Mouse (Mus musculus) midbrain, embryonic 14.5 days (tissue): ENCODE results near the gene Gm49325. TPM values are rescaled to one million over a fixed set of nuclear protein-coding genes. Genes with fewer than 3 reads are reported as not detected.

ENCODE experiments used
- ATAC-seq: fragments of 200-750 bp; cut with Nextera tagmentation; 2 replicates; pipeline ENCODE4 v1.8.0; 2017; ENCODE audit warnings: moderate number of reproducible peaks, moderate library complexity; ENCODE audit not compliant: low FRiP score, low TSS enrichment
- DNase-seq: peaks from one replicate; pipeline ENCODE4 v3.0.0-alpha.2; 2015
- H3K27ac ChIP-seq: fragments of 300-500 bp; sonication (generic); replicated peaks from 2 replicates; pipeline ENCODE4 v1.5.1; 2014; ENCODE audit warnings: mild to moderate bottlenecking, low read depth, low read length, moderate library complexity
- H3K27me3 ChIP-seq: fragments of 300-500 bp; sonication (generic); 2 replicates; pipeline ENCODE4 v1.6.1; 2014; ENCODE audit warnings: low read length, control low read depth, mixed read lengths; ENCODE audit not compliant: control insufficient read depth, insufficient read depth
- H3K36me3 ChIP-seq: fragments of 300-500 bp; sonication (generic); 2 replicates; pipeline ENCODE4 v1.6.1; 2014; ENCODE audit warnings: low read length, control low read depth; ENCODE audit not compliant: control insufficient read depth, insufficient read depth
- H3K4me1 ChIP-seq: fragments of 300-500 bp; sonication (generic); 2 replicates; pipeline ENCODE4 v1.6.1; 2014; ENCODE audit warnings: mild to moderate bottlenecking, antibody characterized with exemption, low read length, control low read depth; ENCODE audit not compliant: control insufficient read depth, insufficient read depth
- H3K4me2 ChIP-seq: fragments of 300-500 bp; sonication (generic); 2 replicates; pipeline ENCODE4 v1.6.1; 2014; ENCODE audit warnings: mild to moderate bottlenecking, low read length, moderate library complexity
- H3K4me3 ChIP-seq: fragments of 300-500 bp; sonication (generic); replicated peaks from 2 replicates; pipeline ENCODE4 v1.5.1; 2014; ENCODE audit warnings: low read depth, low read length
- H3K9ac ChIP-seq: fragments of 300-500 bp; sonication (generic); replicated peaks from 2 replicates; pipeline ENCODE4 v1.6.1; 2014; ENCODE audit warnings: mild to moderate bottlenecking, low read length, moderate library complexity
- H3K9me3 ChIP-seq: fragments of 300-500 bp; sonication (generic); 2 replicates; pipeline ENCODE4 v1.6.1; 2016; ENCODE audit warnings: low read length, control low read depth, mixed read lengths; ENCODE audit not compliant: control insufficient read depth
- WGBS: fragments of 180-500 bp; shearing (Covaris S2); extraction: QIAGEN DNeasy Blood & Tissue Kit; methylation state at CpG from one replicate; pipeline ENCODE4 v1.1.7; 2014; 5-methylcytosine and 5-hydroxymethylcytosine counted together
- polyA plus RNA-seq: library from polyadenylated mRNA; unstranded; fragments of >200 nt; fragmentation: Nextera tagmentation; extraction: Ambion mirVana; gene quantifications from 2 replicates; pipeline ENCODE4 v1.2.1, GENCODE M21; 2014

Gene Gm49325
- polyA plus RNA-seq, 1 experiment from 2014 or later: 16.3 TPM

- H3K36me3 ChIP-seq: peaks cover 57% of the 10 kb centered on the region
- H3K27me3 ChIP-seq: no peaks in the 10 kb centered on the region
- no peak for ATAC-seq
- H3K4me1 ChIP-seq: no peaks in the 10 kb centered on the region
- no peak for DNase-seq
- no peak overlapping the region for H3K27ac ChIP-seq
- H3K9me3 ChIP-seq: no peaks in the 10 kb centered on the region
- no peak overlapping the region for H3K4me2 ChIP-seq
- no peak overlapping the region for H3K9ac ChIP-seq
- 93% methylated on average over 5 of the region's 5 CpGs for WGBS
- H3K4me3 ChIP-seq: no peak overlapping the region
Observed at GRCm38 (mm10) chr10:77645571-77645970, 39.6 kb downstream of the Gm49325 start.

DNA sequence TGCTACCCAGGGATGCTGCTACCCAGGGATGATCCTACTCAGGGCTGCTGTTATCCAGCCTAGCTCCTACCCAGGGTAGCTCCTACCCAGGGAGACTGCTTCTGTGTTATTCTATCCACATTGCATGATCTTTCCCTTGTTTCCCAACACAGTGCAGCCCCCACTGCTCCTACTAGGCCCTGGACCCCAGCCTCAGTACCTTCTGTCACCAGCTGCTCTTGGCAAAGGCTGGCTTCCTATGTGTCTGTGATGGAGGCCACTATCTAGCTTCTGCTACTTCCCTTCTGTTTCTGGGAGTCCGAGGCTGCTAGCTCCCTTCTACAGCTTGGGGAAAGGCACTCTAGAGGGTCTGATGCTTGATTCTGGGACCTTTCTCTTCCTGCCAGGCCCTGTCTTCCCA is 41.5 kb downstream of the Gm49325 start:
- Histone ChIP-seq H3K9me3 (no peaks in the 10 kb centered on the region), H3K4me1 (no peaks in the 10 kb centered on the region), H3K27me3 (no peaks in the 10 kb centered on the region), H3K27ac (no peak overlapping the region), H3K4me2 (no peak overlapping the region), H3K36me3 (peaks cover 41% of the 10 kb centered on the region), H3K4me3 (no peak overlapping the region), H3K9ac (no peak overlapping the region)
- no peak for ATAC-seq
- 72% methylated on average over 1 of the region's 1 CpGs for WGBS
- DNase-seq: no peak

GRCm38 (mm10) chr10:77647901-77648300 is 41.9 kb downstream of the Gm49325 start:
- Histone ChIP-seq H3K27ac (no peak overlapping the region), H3K9me3 (no peaks in the 10 kb centered on the region), H3K36me3 (peaks cover 38% of the 10 kb centered on the region), H3K4me3 (no peak overlapping the region), H3K27me3 (no peaks in the 10 kb centered on the region), H3K4me1 (no peaks in the 10 kb centered on the region), H3K9ac (no peak overlapping the region), H3K4me2 (no peak overlapping the region)
- WGBS: 85% methylated on average over 8 of the region's 8 CpGs
- ATAC-seq (no peak), DNase-seq (no peak)

DNA sequence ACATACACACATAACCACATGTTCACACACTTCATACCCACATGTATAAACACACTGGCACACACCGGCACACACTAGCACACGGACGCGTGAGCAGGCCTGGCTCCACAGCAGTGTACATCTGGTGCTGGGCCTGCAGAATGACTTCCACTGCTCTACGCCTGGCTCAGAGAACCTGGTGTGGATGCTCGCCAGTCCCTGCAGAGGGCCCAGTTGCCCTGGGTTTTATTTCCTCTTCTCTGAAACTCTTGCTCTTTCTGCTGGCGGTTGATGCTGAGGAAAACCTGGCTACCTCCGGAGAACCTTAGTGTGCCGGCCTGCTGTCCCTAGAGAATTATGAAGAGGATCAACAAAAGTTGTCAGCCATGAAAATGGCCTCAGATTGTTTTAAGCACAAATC is 46.0 kb downstream of the Gm49325 start:
- Histone ChIP-seq H3K9ac (no peak overlapping the region), H3K36me3 (no peaks in the 10 kb centered on the region), H3K4me1 (no peaks in the 10 kb centered on the region), H3K27ac (no peak overlapping the region), H3K9me3 (no peaks in the 10 kb centered on the region), H3K4me2 (no peak overlapping the region), H3K27me3 (no peaks in the 10 kb centered on the region), H3K4me3 (no peak overlapping the region)
- 89% methylated on average over 9 of the region's 9 CpGs for WGBS
- DNase-seq (no peak), ATAC-seq (no peak)

GRCm38 (mm10) chr10:77658286-77658994 is 52.4 kb downstream of the Gm49325 start:
- Histone ChIP-seq H3K9ac (no peak overlapping the region), H3K36me3 (no peaks in the 10 kb centered on the region), H3K4me3 (no peak overlapping the region), H3K9me3 (no peaks in the 10 kb centered on the region), H3K4me2 (no peak overlapping the region), H3K4me1 (no peaks in the 10 kb centered on the region), H3K27ac (no peak overlapping the region), H3K27me3 (no peaks in the 10 kb centered on the region)
- ATAC-seq: no peak
- DNase-seq: no peak
- 78% methylated on average over 15 of the region's 15 CpGs for WGBS

- DNase-seq: no peak
- no peak overlapping the region for H3K4me2 ChIP-seq
- no peak overlapping the region for H3K4me3 ChIP-seq
- H3K27ac ChIP-seq: no peak overlapping the region
- no peaks in the 10 kb centered on the region for H3K4me1 ChIP-seq
- ATAC-seq: no peak
- no peaks in the 10 kb centered on the region for H3K36me3 ChIP-seq
- H3K27me3 ChIP-seq: no peaks in the 10 kb centered on the region
- H3K9ac ChIP-seq: no peak overlapping the region
- no peaks in the 10 kb centered on the region for H3K9me3 ChIP-seq
- WGBS: 58% methylated on average over 43 of the region's 43 CpGs
Observed at GRCm38 (mm10) chr10:77663949-77664665, 58.1 kb downstream of the Gm49325 start.

DNA sequence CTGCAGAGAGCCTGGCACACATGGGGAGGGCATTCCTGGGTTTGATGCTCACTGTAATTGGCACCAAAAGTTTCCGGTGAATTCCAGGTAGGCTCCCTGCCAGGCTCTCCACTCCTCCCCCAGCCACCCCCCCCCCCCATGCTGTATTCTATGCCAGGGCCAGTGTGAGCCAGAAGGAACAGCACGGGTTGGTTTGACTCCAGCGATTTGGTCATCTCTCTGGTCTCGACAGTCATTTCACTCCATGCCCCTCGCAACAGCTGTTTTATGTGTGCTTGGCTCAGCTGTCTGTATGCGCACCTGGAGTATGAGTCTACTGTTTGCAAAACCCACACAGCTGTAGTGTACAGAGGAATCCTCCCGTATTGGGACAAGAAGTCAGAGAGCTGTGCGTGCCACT is 60.3 kb downstream of the Gm49325 start:
- no peak overlapping the region for H3K4me3 ChIP-seq
- no peak overlapping the region for H3K4me2 ChIP-seq
- H3K4me1 ChIP-seq: no peaks in the 10 kb centered on the region
- no peak for DNase-seq
- H3K9me3 ChIP-seq: no peaks in the 10 kb centered on the region
- no peak overlapping the region for H3K9ac ChIP-seq
- H3K36me3 ChIP-seq: no peaks in the 10 kb centered on the region
- WGBS: 88% methylated on average over 8 of the region's 8 CpGs
- no peaks in the 10 kb centered on the region for H3K27me3 ChIP-seq
- ATAC-seq: no peak
- H3K27ac ChIP-seq: no peak overlapping the region

DNA sequence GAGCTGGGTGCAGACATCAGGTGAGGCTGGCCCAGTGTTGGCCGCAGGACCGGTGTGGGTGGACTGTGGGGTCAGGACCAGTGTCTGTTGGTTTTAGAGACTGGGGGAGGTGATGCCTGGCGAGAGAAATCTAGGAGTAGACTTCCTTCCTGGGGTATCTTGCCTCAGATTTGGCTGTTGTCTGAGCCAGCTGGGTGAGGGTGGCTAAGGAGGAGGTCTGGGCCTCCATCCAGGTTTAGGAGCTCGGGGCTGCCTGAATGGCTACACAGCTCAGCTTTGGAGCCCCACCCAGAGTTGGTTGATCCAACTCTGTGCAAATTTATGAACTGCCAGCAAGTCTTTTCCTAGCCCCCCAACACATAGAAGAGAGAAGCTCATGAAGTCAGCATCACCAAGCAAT is 61.4 kb downstream of the Gm49325 start:
- Histone ChIP-seq H3K4me3 (no peak overlapping the region), H3K27ac (no peak overlapping the region), H3K27me3 (no peaks in the 10 kb centered on the region), H3K4me1 (no peaks in the 10 kb centered on the region), H3K9me3 (no peaks in the 10 kb centered on the region), H3K4me2 (no peak overlapping the region), H3K36me3 (no peaks in the 10 kb centered on the region), H3K9ac (no peak overlapping the region)
- no peak for ATAC-seq
- WGBS: 82% methylated on average over 4 of the region's 4 CpGs
- no peak for DNase-seq

- no peaks in the 10 kb centered on the region for H3K9me3 ChIP-seq
- no peak overlapping the region for H3K4me2 ChIP-seq
- H3K9ac ChIP-seq: no peak overlapping the region
- no peaks in the 10 kb centered on the region for H3K36me3 ChIP-seq
- no peak overlapping the region for H3K27ac ChIP-seq
- H3K27me3 ChIP-seq: no peaks in the 10 kb centered on the region; the same call in 1 of the 2 replicates
- no peak for ATAC-seq
- H3K4me1 ChIP-seq: no peaks in the 10 kb centered on the region
- 79% methylated on average over 4 of the region's 4 CpGs for WGBS
- H3K4me3 ChIP-seq: no peak overlapping the region
- no peak for DNase-seq
Observed at GRCm38 (mm10) chr10:77670710-77671109, 64.7 kb downstream of the Gm49325 start.
